Comparison of ENCODE assay signal across 24 mouse cellular contexts in genomic region chr7:27288732-27289131, GRCm38 (mm10). TPM values are rescaled to one million over a fixed set of nuclear protein-coding genes. Genes with fewer than 3 reads are reported as not detected.
DNase-seq lines count a peak whose midpoint lies in the region; ATAC-seq and TF ChIP-seq lines count a peak whose summit lies in the region.
"Had no signal": no experiment of that assay in that cellular context is flagged by ENCODE, and none has a peak within 500 bp of the region (broad histone marks: within the 10 kb centered on the region; RNA-seq: fewer than 3 reads in every experiment).

No protein-coding gene starts in this region.

- no peak for DNase-seq in kidney, postnatal 0 days (ENCODE audit: low spot score)
- DNase-seq in kidney, postnatal 4 days, result no peak
- DNase-seq in ES-CJ7 (ENCODE audit: low read depth, low spot score), result peak; percentile 57
- DNase-seq in Patski (ENCODE audit: low read depth, low spot score), result no peak
- DNase-seq in thymus, postnatal 4 days, result no peak
- DNase-seq: adrenal gland, postnatal 10 days; adrenal gland, postnatal 36 days; B cell, adult 2 months; cerebellum, adult 18-20 months; cerebellum, adult 9-10 months; cerebellum, postnatal 14 days; gastrocnemius, postnatal 10 days; heart, adult 11 months; heart, postnatal 36 days; kidney, adult 11 months had no signal

- ATAC-seq in kidney, postnatal 0 days (replicated peaks; ENCODE audit: low FRiP score, low read depth), result no peak
- ATAC-seq in Patski, result no peak
- ATAC-seq in inflammation-experienced regulatory T-cells, adult 6 months, result no peak
- ATAC-seq: forebrain, embryonic 13.5 days; forebrain, embryonic 16.5 days; hindbrain, embryonic 16.5 days had no signal

- H3K36me3 ChIP-seq in kidney, postnatal 0 days (ENCODE audit: insufficient read depth, low read length), result no peaks in the 10 kb centered on the region
- H3K36me3 ChIP-seq in E14TG2a.4 (ENCODE audit: insufficient read depth, low read length), result no peaks in the 10 kb centered on the region
- H3K36me3 ChIP-seq: forebrain, embryonic 10.5 days; hindbrain, embryonic 10.5 days; hindbrain, embryonic 13.5 days had no signal

- no peaks in the 10 kb centered on the region for H3K27me3 ChIP-seq in kidney, postnatal 0 days (ENCODE audit: insufficient read depth, low read length)
- no peaks in the 10 kb centered on the region for H3K27me3 ChIP-seq in E14TG2a.4 (ENCODE audit: insufficient read depth, low read length)
- peaks cover 7% of the 10 kb centered on the region for H3K27me3 ChIP-seq in Patski
- H3K27me3 ChIP-seq: forebrain, embryonic 13.5 days had no signal

- POLR2A ChIA-PET in Patski (lab: Charles Lee), result no interaction called here

- 0 out of 2 replicates have a peak, but pooled peaks have one; percentile 16 for TF ChIP-seq CTCF in kidney, postnatal 0 days (IDR thresholded peaks at IDR 0.05; ENCODE audit: low read depth)
- TF ChIP-seq CTCF in E14TG2a.4 (conservative IDR thresholded peaks at IDR 0.05; ENCODE audit: low read length) (peak; percentile 29), Patski (IDR thresholded peaks at IDR 0.05) (peak; percentile 24)

- peaks cover 5% of the 10 kb centered on the region; the same call in 1 of the 2 replicates for H3K4me1 ChIP-seq in kidney, postnatal 0 days (replicated peaks; ENCODE audit: insufficient read depth, low read length)
- peaks cover 19% of the 10 kb centered on the region for H3K4me1 ChIP-seq in E14TG2a.4 (replicated peaks; ENCODE audit: low read depth, low read length)

- CTCF ChIA-PET in Patski (lab: Charles Lee), result no interaction called here

- no peaks in the 10 kb centered on the region; the same call in 1 of the 2 replicates for H3K9me3 ChIP-seq in kidney, postnatal 0 days (replicated peaks; ENCODE audit: low read length)
- peaks cover 4% of the 10 kb centered on the region; the same call in 1 of the 2 replicates for H3K9me3 ChIP-seq in E14TG2a.4 (ENCODE audit: low read length)
- H3K9me3 ChIP-seq: hindbrain, embryonic 13.5 days had no signal

- in situ Hi-C loops in Patski (cut with MboI; ENCODE audit: low pct_unique_long_range_greater_than_20kb), result loop anchor here (25.0 kb wide), 1 partner anchor 526 kb away; the partner anchor contains the start of gene Cyp2b19

- no peak overlapping the region for H3K4me2 ChIP-seq in kidney, postnatal 0 days (ENCODE audit: low read length)
- H3K4me2 ChIP-seq: forebrain, embryonic 13.5 days; heart, embryonic 11.5 days; hindbrain, embryonic 13.5 days had no signal

- H3K4me3 ChIP-seq in kidney, postnatal 0 days (replicated peaks; ENCODE audit: low read depth, low read length), result no peak overlapping the region
- no peak overlapping the region for H3K4me3 ChIP-seq in E14TG2a.4 (replicated peaks; ENCODE audit: low read length)
- H3K4me3 ChIP-seq: forebrain, embryonic 10.5 days; forebrain, embryonic 13.5 days; hindbrain, embryonic 10.5 days; hindbrain, embryonic 13.5 days had no signal

- H3K9ac ChIP-seq in kidney, postnatal 0 days (ENCODE audit: low read depth, low read length), result no peak overlapping the region
- H3K9ac ChIP-seq: forebrain, embryonic 13.5 days; hindbrain, embryonic 13.5 days had no signal

- WGBS in kidney, postnatal 0 days, result 86% methylated on average over 7 of the region's 7 CpGs

- H3K27ac ChIP-seq in kidney, postnatal 0 days, result no peak overlapping the region
- H3K27ac ChIP-seq: forebrain, embryonic 10.5 days; forebrain, embryonic 13.5 days; hindbrain, embryonic 10.5 days; hindbrain, embryonic 13.5 days had no signal

RNA-seq across cellular contexts. Expression of gene Numbl, which starts 30.5 kb away (rescaled TPM):
- polyA plus RNA-seq in kidney, postnatal 0 days (2015; fragmentation: Nextera tagmentation; extraction: Ambion mirVana), result 12.6 and 13.0 TPM in 2 replicates
- 9.6 TPM for polyA plus RNA-seq in Patski (2021)
- polyA plus RNA-seq in inflammation-experienced regulatory T-cells, adult 6 months (2017; shearing (Covaris generic)), result under 1 TPM; 0.15 to 0.38 (median 0.15) TPM

RNA-seq across cellular contexts. Expression of gene Ltbp4, which starts 48.8 kb away (rescaled TPM):
- 41.7 and 43.8 TPM in 2 replicates for polyA plus RNA-seq in kidney, postnatal 0 days (2015; fragmentation: Nextera tagmentation; extraction: Ambion mirVana)
- 10.3 TPM for polyA plus RNA-seq in Patski (2021)
- polyA plus RNA-seq in inflammation-experienced regulatory T-cells, adult 6 months (2017; shearing (Covaris generic)), result 1 to 10 TPM in 1 of 3 experiments, under 1 TPM in 2; 0.45 to 1.2 (median 0.50) TPM

RNA-seq across cellular contexts. Expression of gene Coq8b, which starts 55.9 kb away (rescaled TPM):
- 20.8 and 22.0 TPM in 2 replicates for polyA plus RNA-seq in kidney, postnatal 0 days (2015; fragmentation: Nextera tagmentation; extraction: Ambion mirVana)
- 39.6 TPM for polyA plus RNA-seq in Patski (2021)
- 10 to 100 TPM in 2 of 3 experiments, 1 to 10 TPM in 1; 9.5 to 14.0 (median 10.9) TPM for polyA plus RNA-seq in inflammation-experienced regulatory T-cells, adult 6 months (2017; shearing (Covaris generic))
